Mouse (Mus musculus): ENCODE measurements at regions not wholly inside any gene's neighbourhood (a gene's known extent, or its start where the extent isn't known, plus 50 kb on each side); places are given as distances from the start of the nearest gene placed in this dataset.

DNA sequence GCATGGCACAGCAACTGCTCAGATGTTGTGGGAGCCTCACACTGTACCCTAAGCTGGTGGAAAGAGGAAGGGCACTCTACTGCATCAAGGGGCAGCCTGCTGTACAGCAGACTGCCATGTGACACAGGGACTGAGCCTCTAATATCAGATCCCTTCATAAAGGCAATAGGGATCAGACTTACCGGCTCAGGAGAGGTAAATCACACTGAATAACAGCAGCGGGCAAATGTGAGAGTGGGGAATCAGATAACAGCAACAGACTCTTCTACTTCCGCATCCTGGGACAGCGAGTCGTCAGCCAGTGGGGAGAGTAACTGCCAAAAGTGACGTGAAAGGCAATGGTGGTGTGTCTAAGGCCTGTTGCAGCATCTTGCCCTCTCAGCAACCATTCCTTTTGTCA, 339.0 kb downstream of the Agtpbp1 start:
- Histone ChIP-seq H3K4me3 (ENCODE audit: low read length) (no peak overlapping the region), H3K36me3 (ENCODE audit: control insufficient read depth, insufficient read depth, low read length) (no peaks in the 10 kb centered on the region), H3K27me3 (replicated peaks; ENCODE audit: control insufficient read depth, insufficient read depth, low read length) (no peaks in the 10 kb centered on the region), H3K27ac (ENCODE audit: low read length) (no peak overlapping the region), H3K9me3 (ENCODE audit: control insufficient read depth, low read length) (no peaks in the 10 kb centered on the region), H3K4me1 (ENCODE audit: control insufficient read depth, insufficient read depth, low read length) (no peaks in the 10 kb centered on the region), H3K9ac (ENCODE audit: low read depth, low read length) (no peak overlapping the region), H3K4me2 (ENCODE audit: low read depth, low read length) (no peak overlapping the region)
- 52% methylated on average over 6 of the region's 6 CpGs for WGBS
- no peak for ATAC-seq

DNA sequence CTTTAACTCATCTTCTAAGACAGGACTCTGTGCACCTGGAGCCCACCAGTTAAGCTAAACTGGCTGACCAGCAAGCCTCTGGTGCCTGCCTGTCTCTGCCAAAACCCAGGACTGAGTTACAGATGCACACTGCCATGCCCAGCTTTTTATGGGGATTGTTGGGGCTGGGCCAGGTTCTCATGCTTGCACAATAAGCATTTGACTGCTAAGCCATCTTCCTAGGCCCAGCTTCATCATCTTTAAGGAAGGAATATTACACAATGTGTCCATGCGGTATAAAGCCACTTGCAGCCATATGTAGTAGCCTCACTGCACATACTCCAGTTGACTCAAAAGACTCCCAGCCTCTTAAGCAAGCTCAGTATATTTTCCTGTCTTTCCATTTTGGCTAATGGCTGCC, 340.4 kb downstream of the Agtpbp1 start:
- no peak for ATAC-seq

GRCm38 (mm10) chr13:59242671-59243070, 342.4 kb downstream of the Agtpbp1 start:
- H3K4me2 ChIP-seq (ENCODE audit: low read depth, low read length), result no peak overlapping the region
- no peak overlapping the region for H3K27ac ChIP-seq (ENCODE audit: low read length)
- no peaks in the 10 kb centered on the region for H3K9me3 ChIP-seq (ENCODE audit: control insufficient read depth, low read length)
- no peak overlapping the region for H3K9ac ChIP-seq (ENCODE audit: low read depth, low read length)
- H3K36me3 ChIP-seq (ENCODE audit: control insufficient read depth, insufficient read depth, low read length), result no peaks in the 10 kb centered on the region
- no peak overlapping the region for H3K4me3 ChIP-seq (ENCODE audit: low read length)
- no peaks in the 10 kb centered on the region for H3K4me1 ChIP-seq (ENCODE audit: control insufficient read depth, insufficient read depth, low read length)
- ATAC-seq, result no peak
- no peaks in the 10 kb centered on the region for H3K27me3 ChIP-seq (replicated peaks; ENCODE audit: control insufficient read depth, insufficient read depth, low read length)
- WGBS, result 58% methylated on average over 4 of the region's 4 CpGs

More for the DNA sequence above, 340.4 kb downstream of the Agtpbp1 start:
- H3K9me3 ChIP-seq (ENCODE audit: control insufficient read depth, low read length), result no peaks in the 10 kb centered on the region
- WGBS, result 87% methylated on average over 1 of the region's 1 CpGs
- no peaks in the 10 kb centered on the region for H3K4me1 ChIP-seq (ENCODE audit: control insufficient read depth, insufficient read depth, low read length)
- H3K9ac ChIP-seq (ENCODE audit: low read depth, low read length), result no peak overlapping the region
- no peak overlapping the region for H3K4me2 ChIP-seq (ENCODE audit: low read depth, low read length)
- H3K4me3 ChIP-seq (ENCODE audit: low read length), result no peak overlapping the region
- no peaks in the 10 kb centered on the region for H3K27me3 ChIP-seq (replicated peaks; ENCODE audit: control insufficient read depth, insufficient read depth, low read length)
- no peaks in the 10 kb centered on the region for H3K36me3 ChIP-seq (ENCODE audit: control insufficient read depth, insufficient read depth, low read length)
- no peak overlapping the region for H3K27ac ChIP-seq (ENCODE audit: low read length)

DNA sequence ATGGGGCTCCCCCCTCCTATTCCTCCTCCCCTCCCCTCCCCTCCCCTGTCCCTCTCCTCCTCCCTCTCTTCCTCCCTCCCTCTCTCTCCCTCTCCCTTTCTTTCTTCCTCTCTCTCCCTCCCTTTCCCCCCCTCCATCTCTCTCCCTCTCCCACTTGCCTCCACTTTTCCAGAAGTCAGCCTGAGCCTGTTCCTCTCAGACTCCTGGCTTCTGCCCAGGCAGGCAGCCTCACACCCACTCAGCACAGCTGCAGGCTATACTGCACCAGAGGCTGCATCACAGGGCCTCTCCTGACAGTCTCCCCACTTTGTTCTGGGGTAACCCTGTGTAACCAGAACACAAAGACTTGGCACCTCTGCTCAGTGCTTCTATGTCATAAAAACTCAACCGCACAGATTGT, 346.3 kb downstream of the Agtpbp1 start:
- no peaks in the 10 kb centered on the region for H3K36me3 ChIP-seq (ENCODE audit: control insufficient read depth, insufficient read depth, low read length)
- no peak overlapping the region for H3K27ac ChIP-seq (ENCODE audit: low read length)
- no peaks in the 10 kb centered on the region for H3K27me3 ChIP-seq (replicated peaks; ENCODE audit: control insufficient read depth, insufficient read depth, low read length)
- ATAC-seq, result no peak
- no peaks in the 10 kb centered on the region for H3K4me1 ChIP-seq (ENCODE audit: control insufficient read depth, insufficient read depth, low read length)
- WGBS, result 62% methylated on average over 1 of the region's 1 CpGs
- H3K9me3 ChIP-seq (ENCODE audit: control insufficient read depth, low read length), result no peaks in the 10 kb centered on the region
- no peak overlapping the region for H3K9ac ChIP-seq (ENCODE audit: low read depth, low read length)
- H3K4me3 ChIP-seq (ENCODE audit: low read length), result no peak overlapping the region
- no peak overlapping the region for H3K4me2 ChIP-seq (ENCODE audit: low read depth, low read length)

DNA sequence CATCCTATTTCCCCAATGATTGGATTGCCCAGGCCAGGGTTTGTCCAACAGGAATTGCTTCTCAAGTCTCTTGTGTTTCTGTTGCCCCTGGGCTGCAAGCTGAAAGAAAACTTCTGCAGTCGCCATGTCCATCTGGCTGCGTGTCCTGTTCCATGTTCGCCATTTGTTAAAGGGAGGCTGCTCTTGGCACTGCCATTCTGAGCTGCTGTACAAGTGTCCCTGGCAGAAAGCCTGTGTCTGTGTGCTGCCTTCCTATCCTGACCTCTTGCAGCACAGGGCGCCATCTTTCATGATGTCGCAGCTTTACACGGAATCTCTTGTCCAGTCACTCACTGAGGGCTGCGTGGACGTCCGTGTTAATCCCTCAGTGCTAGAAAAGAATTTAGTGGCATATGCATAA, 349.2 kb downstream of the Agtpbp1 start:
- no peak overlapping the region for H3K4me3 ChIP-seq (ENCODE audit: low read length)
- H3K4me2 ChIP-seq (ENCODE audit: low read depth, low read length), result no peak overlapping the region
- WGBS, result 86% methylated on average over 9 of the region's 9 CpGs
- H3K9ac ChIP-seq (ENCODE audit: low read depth, low read length), result no peak overlapping the region
- H3K4me1 ChIP-seq (ENCODE audit: control insufficient read depth, insufficient read depth, low read length), result no peaks in the 10 kb centered on the region
- H3K36me3 ChIP-seq (ENCODE audit: control insufficient read depth, insufficient read depth, low read length), result no peaks in the 10 kb centered on the region
- H3K27ac ChIP-seq (ENCODE audit: low read length), result no peak overlapping the region
- no peaks in the 10 kb centered on the region for H3K9me3 ChIP-seq (ENCODE audit: control insufficient read depth, low read length)
- ATAC-seq, result no peak
- no peaks in the 10 kb centered on the region for H3K27me3 ChIP-seq (replicated peaks; ENCODE audit: control insufficient read depth, insufficient read depth, low read length)

DNA sequence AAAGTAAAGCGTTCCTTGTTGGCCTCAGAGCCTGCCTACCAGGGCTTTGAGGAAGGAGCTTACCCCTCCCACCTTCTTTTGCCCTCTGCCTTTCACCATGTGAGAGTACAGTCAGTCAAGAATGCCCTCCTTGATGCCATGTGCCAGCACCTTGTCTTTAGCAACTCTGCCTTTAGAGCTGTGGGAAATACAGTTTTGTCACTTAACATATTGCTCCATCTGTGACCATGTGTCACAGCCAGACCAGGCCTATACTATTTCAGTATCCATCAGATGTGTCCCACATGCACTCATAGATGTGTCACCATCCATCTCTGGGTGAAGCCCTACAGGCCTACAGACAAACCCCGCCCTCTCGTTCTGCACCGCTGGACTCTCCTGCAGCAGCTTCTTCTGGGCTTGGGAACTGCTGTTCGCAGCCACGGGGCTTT, 355.9 kb downstream of the Agtpbp1 start:
- no peaks in the 10 kb centered on the region for H3K4me1 ChIP-seq (ENCODE audit: control insufficient read depth, insufficient read depth, low read length)
- no peaks in the 10 kb centered on the region for H3K36me3 ChIP-seq (ENCODE audit: control insufficient read depth, insufficient read depth, low read length)
- H3K4me3 ChIP-seq (ENCODE audit: low read length), result no peak overlapping the region
- H3K27ac ChIP-seq (ENCODE audit: low read length), result no peak overlapping the region
- H3K9me3 ChIP-seq (ENCODE audit: control insufficient read depth, low read length), result no peaks in the 10 kb centered on the region
- ATAC-seq, result no peak; the same call in 1 of the 2 replicates
- H3K9ac ChIP-seq (ENCODE audit: low read depth, low read length), result no peak overlapping the region
- 84% methylated on average over 6 of the region's 6 CpGs for WGBS
- H3K27me3 ChIP-seq (replicated peaks; ENCODE audit: control insufficient read depth, insufficient read depth, low read length), result no peaks in the 10 kb centered on the region
- no peak overlapping the region for H3K4me2 ChIP-seq (ENCODE audit: low read depth, low read length)

DNA sequence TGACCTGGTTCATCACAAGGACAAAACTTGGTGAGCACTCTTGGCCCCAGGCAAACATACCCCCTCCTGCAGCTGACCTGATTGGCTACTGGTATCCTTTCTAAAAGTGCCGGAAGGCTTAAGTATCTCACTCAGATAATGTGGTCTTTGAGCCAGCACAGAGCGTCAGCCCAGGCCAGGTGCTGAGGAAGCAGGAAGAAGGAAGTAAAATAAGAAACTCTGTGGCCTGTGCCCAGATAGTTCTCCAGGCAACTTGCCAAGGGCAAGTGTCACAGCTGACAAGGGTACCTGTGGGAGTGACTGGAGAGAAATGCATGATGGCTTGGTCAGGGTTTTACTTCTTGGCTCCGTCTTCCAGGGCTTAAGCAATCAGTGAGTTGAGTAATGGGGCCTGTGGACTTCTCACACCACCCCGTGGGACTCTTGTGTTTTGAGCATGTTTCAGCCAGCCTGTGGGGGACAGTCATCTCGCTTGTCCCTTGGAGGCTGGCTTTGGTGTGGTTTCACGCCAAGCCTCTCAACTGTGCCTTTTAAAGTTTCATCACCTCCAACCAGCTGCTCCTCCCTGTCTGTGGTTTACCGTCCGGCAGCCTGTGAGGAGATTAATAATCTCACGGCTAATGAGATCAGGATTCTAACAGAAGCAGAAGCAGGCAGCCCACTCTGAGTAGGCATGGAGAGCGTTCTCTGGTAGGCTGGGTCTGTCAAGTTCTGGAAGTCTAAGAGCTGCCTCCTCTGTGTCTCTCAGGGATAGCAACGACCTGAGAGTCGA, 356.8 kb downstream of the Agtpbp1 start:
- WGBS, result 48% methylated on average over 12 of the region's 12 CpGs
- ATAC-seq, result peak; percentile 94
- Histone ChIP-seq H3K27me3 (replicated peaks; ENCODE audit: control insufficient read depth, insufficient read depth, low read length) (no peaks in the 10 kb centered on the region), H3K9ac (ENCODE audit: low read depth, low read length) (no peak overlapping the region), H3K4me3 (ENCODE audit: low read length) (no peak overlapping the region), H3K36me3 (ENCODE audit: control insufficient read depth, insufficient read depth, low read length) (no peaks in the 10 kb centered on the region), H3K27ac (ENCODE audit: low read length) (no peak overlapping the region), H3K4me1 (ENCODE audit: control insufficient read depth, insufficient read depth, low read length) (no peaks in the 10 kb centered on the region), H3K9me3 (ENCODE audit: control insufficient read depth, low read length) (no peaks in the 10 kb centered on the region), H3K4me2 (ENCODE audit: low read depth, low read length) (no peak overlapping the region)

GRCm38 (mm10) chr13:59227523-59228058, 357.4 kb downstream of the Agtpbp1 start:
- Histone ChIP-seq H3K4me3 (ENCODE audit: low read length) (no peak overlapping the region), H3K4me1 (ENCODE audit: control insufficient read depth, insufficient read depth, low read length) (no peaks in the 10 kb centered on the region), H3K9me3 (ENCODE audit: control insufficient read depth, low read length) (no peaks in the 10 kb centered on the region), H3K36me3 (ENCODE audit: control insufficient read depth, insufficient read depth, low read length) (no peaks in the 10 kb centered on the region), H3K4me2 (ENCODE audit: low read depth, low read length) (no peak overlapping the region), H3K9ac (ENCODE audit: low read depth, low read length) (no peak overlapping the region), H3K27ac (ENCODE audit: low read length) (no peak overlapping the region), H3K27me3 (replicated peaks; ENCODE audit: control insufficient read depth, insufficient read depth, low read length) (no peaks in the 10 kb centered on the region)
- 64% methylated on average over 13 of the region's 13 CpGs for WGBS
- ATAC-seq, result peak; percentile 9; the same call in 1 of the 2 replicates

- no peak overlapping the region for H3K27ac ChIP-seq (ENCODE audit: low read length)
- no peak overlapping the region for H3K4me3 ChIP-seq (ENCODE audit: low read length)
- H3K27me3 ChIP-seq (replicated peaks; ENCODE audit: control insufficient read depth, insufficient read depth, low read length), result no peaks in the 10 kb centered on the region
- H3K36me3 ChIP-seq (ENCODE audit: control insufficient read depth, insufficient read depth, low read length), result no peaks in the 10 kb centered on the region
- ATAC-seq, result no peak
- no peak overlapping the region for H3K4me2 ChIP-seq (ENCODE audit: low read depth, low read length)
- H3K9me3 ChIP-seq (ENCODE audit: control insufficient read depth, low read length), result no peaks in the 10 kb centered on the region
- 59% methylated on average over 6 of the region's 6 CpGs for WGBS
- H3K9ac ChIP-seq (ENCODE audit: low read depth, low read length), result no peak overlapping the region
- H3K4me1 ChIP-seq (ENCODE audit: control insufficient read depth, insufficient read depth, low read length), result no peaks in the 10 kb centered on the region
Observed at GRCm38 (mm10) chr13:59220587-59220986, 364.4 kb downstream of the Agtpbp1 start.
